Mouse (Mus musculus): ENCODE results near the gene Cox8c. TPM values are rescaled to one million over a fixed set of nuclear protein-coding genes. Genes with fewer than 3 reads are reported as not detected.

Gene Cox8c
- polyA plus RNA-seq (2012; rRNA removed) (not detected in 2 replicates), polyA plus RNA-seq (2014; fragmentation: Nextera tagmentation; extraction: Ambion mirVana) (not detected in 2 replicates)

- Histone ChIP-seq H3K36me3 (replicated peaks; ENCODE audit: control insufficient read depth, insufficient read depth, low read depth) (no peaks in the 10 kb centered on the region), H3K4me2 (ENCODE audit: low read depth) (no peak within 1 kb of the TSS), H3K27ac (no peak within 1 kb of the TSS), H3K27me3 (ENCODE audit: control insufficient read depth, insufficient read depth, low read length) (no peaks in the 10 kb centered on the region), H3K9ac (replicated peaks) (no peak within 1 kb of the TSS), H3K9me3 (ENCODE audit: control insufficient read depth, low read length) (no peaks in the 10 kb centered on the region), H3K4me1 (replicated peaks; ENCODE audit: control insufficient read depth in 2 of 2, insufficient read depth in 2 of 2, low read length in 1 of 2) (no peaks in the 10 kb centered on the region), H3K4me3 (ENCODE audit: insufficient read depth in 1 of 2, low read depth in 2 of 2, low read length in 2 of 2) (no peak within 1 kb of the TSS)
- DNase-seq (ENCODE audit: low read depth in 3 of 3, low spot score in 3 of 3) (no peak), ATAC-seq (ENCODE audit: insufficient read depth) (no peak)
- TF ChIP-seq CTCF (IDR thresholded peaks at IDR 0.05; ENCODE audit: low read depth) (no peak), EP300 (IDR thresholded peaks at IDR 0.05; ENCODE audit: low read depth) (no peak)
- 79% methylated on average over 17 of the region's 17 CpGs for WGBS (ENCODE audit: insufficient replicate concordance)
Measured at GRCm38 (mm10) chr12:102899091-102899490, at the start of gene Cox8c. Gene Cox8c (plus strand): TSS chr12:102899316.

GRCm38 (mm10) chr12:102860806-102861205, 38.3 kb upstream of the Cox8c start:
- Histone ChIP-seq H3K9ac (replicated peaks) (no peak overlapping the region), H3K9me3 (ENCODE audit: control insufficient read depth, low read length) (no peaks in the 10 kb centered on the region), H3K4me3 (ENCODE audit: insufficient read depth in 1 of 2, low read depth in 2 of 2, low read length in 2 of 2) (no peak overlapping the region), H3K27me3 (ENCODE audit: control insufficient read depth, insufficient read depth, low read length) (no peaks in the 10 kb centered on the region), H3K4me2 (ENCODE audit: low read depth) (no peak overlapping the region), H3K27ac (no peak overlapping the region), H3K4me1 (replicated peaks; ENCODE audit: control insufficient read depth in 2 of 2, insufficient read depth in 2 of 2, low read length in 1 of 2) (no peaks in the 10 kb centered on the region), H3K36me3 (replicated peaks; ENCODE audit: control insufficient read depth, insufficient read depth, low read depth) (no peaks in the 10 kb centered on the region)
- ATAC-seq (ENCODE audit: insufficient read depth) (no peak), DNase-seq (ENCODE audit: low read depth in 3 of 3, low spot score in 3 of 3) (no peak)
- TF ChIP-seq CTCF (IDR thresholded peaks at IDR 0.05; ENCODE audit: low read depth) (no peak), EP300 (IDR thresholded peaks at IDR 0.05; ENCODE audit: low read depth) (no peak)

- TF ChIP-seq EP300 (IDR thresholded peaks at IDR 0.05; ENCODE audit: low read depth) (no peak), CTCF (IDR thresholded peaks at IDR 0.05; ENCODE audit: low read depth) (no peak)
- Histone ChIP-seq H3K4me2 (ENCODE audit: low read depth) (no peak overlapping the region), H3K4me1 (replicated peaks; ENCODE audit: control insufficient read depth in 2 of 2, insufficient read depth in 2 of 2, low read length in 1 of 2) (no peaks in the 10 kb centered on the region; a peak in 1 of 4 replicates), H3K27ac (no peak overlapping the region), H3K9me3 (ENCODE audit: control insufficient read depth, low read length) (no peaks in the 10 kb centered on the region), H3K9ac (replicated peaks) (no peak overlapping the region), H3K36me3 (replicated peaks; ENCODE audit: control insufficient read depth, insufficient read depth, low read depth) (no peaks in the 10 kb centered on the region), H3K27me3 (ENCODE audit: control insufficient read depth, insufficient read depth, low read length) (no peaks in the 10 kb centered on the region), H3K4me3 (ENCODE audit: insufficient read depth in 1 of 2, low read depth in 2 of 2, low read length in 2 of 2) (no peak overlapping the region)
- 32% methylated on average over 2 of the region's 2 CpGs for WGBS (ENCODE audit: insufficient replicate concordance)
- ATAC-seq (ENCODE audit: insufficient read depth) (peak; percentile 31; the same call in 1 of the 2 replicates), DNase-seq (ENCODE audit: low read depth in 3 of 3, low spot score in 3 of 3) (no peak)
Measured at GRCm38 (mm10) chr12:102869802-102870201, 29.3 kb upstream of the Cox8c start.

GRCm38 (mm10) chr12:102870527-102870926, 28.6 kb upstream of the Cox8c start:
- no peak overlapping the region for H3K27ac ChIP-seq
- no peak overlapping the region for H3K4me3 ChIP-seq (ENCODE audit: insufficient read depth in 1 of 2, low read depth in 2 of 2, low read length in 2 of 2)
- H3K9me3 ChIP-seq (ENCODE audit: control insufficient read depth, low read length) = no peaks in the 10 kb centered on the region
- no peak for ATAC-seq (ENCODE audit: insufficient read depth)
- no peak overlapping the region for H3K9ac ChIP-seq (replicated peaks)
- 19% methylated on average over 1 of the region's 1 CpGs for WGBS (ENCODE audit: insufficient replicate concordance)
- no peaks in the 10 kb centered on the region for H3K36me3 ChIP-seq (replicated peaks; ENCODE audit: control insufficient read depth, insufficient read depth, low read depth)
- no peak overlapping the region for H3K4me2 ChIP-seq (ENCODE audit: low read depth)
- DNase-seq (ENCODE audit: low read depth in 3 of 3, low spot score in 3 of 3) = no peak
- no peaks in the 10 kb centered on the region for H3K27me3 ChIP-seq (ENCODE audit: control insufficient read depth, insufficient read depth, low read length)
- TF ChIP-seq CTCF (IDR thresholded peaks at IDR 0.05; ENCODE audit: low read depth) = no peak
- no peak for TF ChIP-seq EP300 (IDR thresholded peaks at IDR 0.05; ENCODE audit: low read depth)
- peaks cover 0 to 3% of the 10 kb centered on the region in 2 experiments; a peak in 1 of 4 replicates for H3K4me1 ChIP-seq (replicated peaks; ENCODE audit: control insufficient read depth in 2 of 2, insufficient read depth in 2 of 2, low read length in 1 of 2)

GRCm38 (mm10) chr12:102877301-102878030, 21.6 kb upstream of the Cox8c start:
- TF ChIP-seq CTCF (IDR thresholded peaks at IDR 0.05; ENCODE audit: low read depth) (no peak), EP300 (IDR thresholded peaks at IDR 0.05; ENCODE audit: low read depth) (no peak)

More at GRCm38 (mm10) chr12:102877301-102878030, 21.6 kb upstream of the Cox8c start:
- peak overlapping the region; percentile 78 for H3K27ac ChIP-seq
- H3K27me3 ChIP-seq (ENCODE audit: control insufficient read depth, insufficient read depth, low read length) = no peaks in the 10 kb centered on the region
- peak overlapping the region; percentile 90 for H3K4me2 ChIP-seq (ENCODE audit: low read depth)
- H3K9me3 ChIP-seq (ENCODE audit: control insufficient read depth, low read length) = no peaks in the 10 kb centered on the region
- DNase-seq (ENCODE audit: low read depth in 3 of 3, low spot score in 3 of 3) (peak; percentile 24 to 43 (median 24)), ATAC-seq (ENCODE audit: insufficient read depth) (peak; percentile 71)
- H3K9ac ChIP-seq (replicated peaks) = peak overlapping the region; percentile 94
- peak overlapping the region; percentile 83 to 98 for H3K4me3 ChIP-seq (ENCODE audit: insufficient read depth in 1 of 2, low read depth in 2 of 2, low read length in 2 of 2)
- H3K36me3 ChIP-seq (replicated peaks; ENCODE audit: control insufficient read depth, insufficient read depth, low read depth) = no peaks in the 10 kb centered on the region
- under 1% methylated on average over 49 of the region's 70 CpGs for WGBS (ENCODE audit: insufficient replicate concordance)
- H3K4me1 ChIP-seq (replicated peaks; ENCODE audit: control insufficient read depth in 2 of 2, insufficient read depth in 2 of 2, low read length in 1 of 2) = peaks cover 9 to 15% of the 10 kb centered on the region in 2 experiments

All from liver, embryonic 14.5 days (tissue).